Mouse (Mus musculus): ENCODE results near the gene Chil1.

Gene Chil1

DNA sequence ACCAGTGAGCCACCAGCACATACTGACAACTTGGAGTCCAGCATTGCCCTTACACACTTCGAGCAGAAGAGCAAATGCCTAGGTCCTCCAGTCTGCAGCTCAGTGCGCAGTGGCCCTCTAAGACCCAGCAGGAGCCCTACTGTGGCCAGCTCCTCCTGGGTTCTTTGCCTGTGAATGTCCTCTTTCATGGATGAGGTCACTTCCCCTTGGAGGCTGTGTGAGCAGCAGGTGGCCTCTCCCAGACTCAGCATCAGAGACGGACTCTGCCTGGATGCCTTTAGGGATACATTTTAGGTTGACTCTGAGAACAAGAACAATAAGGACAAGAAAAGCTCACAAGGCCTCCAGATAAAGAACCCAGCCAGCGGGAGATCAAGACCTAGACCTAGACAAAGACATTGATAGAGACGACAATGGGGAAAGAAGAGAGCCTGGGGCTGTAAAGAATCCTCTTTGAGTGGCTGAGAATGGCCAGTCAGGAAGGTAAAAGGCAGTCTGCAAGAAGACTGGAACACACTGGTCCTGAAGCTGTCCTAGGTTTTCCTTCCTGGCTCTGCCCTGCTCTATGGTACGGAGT lies 28.3 kb downstream of the Chil1 start:
- no peak for DNase-seq

DNA sequence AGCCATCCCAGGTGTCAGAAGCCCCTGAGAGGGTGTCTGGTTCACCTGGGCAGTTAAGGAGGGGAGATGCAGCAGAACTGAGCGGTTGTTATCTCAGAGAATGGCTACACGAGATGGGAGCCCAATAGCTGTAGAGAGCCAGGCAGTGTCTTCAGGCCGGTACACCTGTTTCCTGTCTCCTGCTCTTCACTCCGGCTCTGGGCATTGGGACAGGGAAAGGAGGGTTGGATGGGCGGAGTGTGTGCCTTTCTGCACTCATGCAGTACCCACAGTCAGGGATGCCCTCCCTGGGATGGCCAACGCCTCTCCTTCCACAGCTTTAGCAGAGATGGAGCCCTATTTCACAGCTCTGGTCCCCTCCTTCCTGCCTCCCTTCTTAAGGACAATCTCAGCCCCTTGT lies 29.1 kb downstream of the Chil1 start:
- no peak for DNase-seq

DNA sequence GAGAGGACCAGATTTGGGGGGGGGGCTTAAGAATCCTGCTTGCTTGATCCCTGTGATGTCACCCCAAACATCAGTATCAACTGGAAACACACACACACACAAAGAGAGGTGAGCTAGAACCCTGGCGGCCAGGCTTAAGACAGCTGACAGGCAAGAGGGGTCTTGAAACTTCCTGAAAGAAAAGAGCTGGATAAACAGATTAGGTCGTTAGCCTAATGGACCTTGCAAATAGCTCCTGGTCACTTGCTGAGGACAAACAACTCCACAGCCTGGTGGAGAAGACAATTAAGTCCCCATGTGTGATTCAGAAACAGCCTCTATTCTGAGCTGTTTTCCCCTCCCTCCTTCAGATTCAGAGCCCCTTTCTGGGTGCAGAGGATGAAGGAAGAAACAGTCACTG lies 29.7 kb downstream of the Chil1 start:
- DNase-seq: no peak

GRCm38 (mm10) chr1:134212351-134212750 lies 30.4 kb downstream of the Chil1 start:
- no peak for DNase-seq

- no peak for DNase-seq
These were observed 31.4 kb downstream of the Chil1 start for GRCm38 (mm10) chr1:134213405-134213804.

- DNase-seq: no peak
These were observed 33.1 kb downstream of the Chil1 start for GRCm38 (mm10) chr1:134215059-134215458.

- no peak for DNase-seq
These were observed 34.0 kb downstream of the Chil1 start for GRCm38 (mm10) chr1:134215751-134216628.

DNA sequence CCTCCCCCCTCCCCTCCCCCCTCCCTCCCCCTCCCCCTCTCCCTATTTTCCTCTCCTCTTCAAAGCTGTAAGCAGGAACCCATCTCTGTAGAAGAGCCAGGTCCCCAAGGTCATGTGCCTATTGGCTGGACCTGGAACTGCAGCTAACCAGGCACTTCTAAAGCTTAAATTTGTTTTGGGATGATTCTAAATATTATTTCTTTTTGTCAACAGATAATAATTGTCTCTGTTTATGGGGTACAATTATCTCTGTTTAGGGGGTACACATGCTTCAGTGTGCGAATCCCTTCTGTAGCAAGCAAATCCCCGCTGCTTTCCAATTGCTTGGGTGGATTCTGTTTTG lies 34.6 kb downstream of the Chil1 start:
- DNase-seq: no peak

DNA sequence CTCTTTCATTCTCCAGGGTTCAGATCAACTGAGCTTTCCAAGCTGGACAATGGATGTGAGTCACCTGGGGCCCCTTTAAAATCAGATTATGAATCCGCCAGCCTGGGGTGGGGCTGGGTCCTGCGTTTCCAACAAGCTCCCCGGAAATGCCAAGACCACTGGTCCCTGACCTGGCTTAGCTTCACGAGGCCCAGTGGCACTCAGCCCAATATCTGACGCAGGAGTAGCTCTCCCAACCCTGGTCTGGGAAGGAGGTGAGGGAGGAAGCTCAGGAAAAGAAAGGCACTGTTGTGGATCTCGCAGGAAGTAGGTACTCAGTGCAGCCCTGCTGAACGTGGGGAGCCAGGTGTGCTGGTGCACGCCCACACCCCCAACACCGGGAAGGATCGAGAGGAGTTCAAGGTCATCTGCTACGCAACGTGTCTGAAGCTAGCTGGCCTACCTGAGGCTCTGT lies 35.1 kb downstream of the Chil1 start:
- no peak for DNase-seq

DNA sequence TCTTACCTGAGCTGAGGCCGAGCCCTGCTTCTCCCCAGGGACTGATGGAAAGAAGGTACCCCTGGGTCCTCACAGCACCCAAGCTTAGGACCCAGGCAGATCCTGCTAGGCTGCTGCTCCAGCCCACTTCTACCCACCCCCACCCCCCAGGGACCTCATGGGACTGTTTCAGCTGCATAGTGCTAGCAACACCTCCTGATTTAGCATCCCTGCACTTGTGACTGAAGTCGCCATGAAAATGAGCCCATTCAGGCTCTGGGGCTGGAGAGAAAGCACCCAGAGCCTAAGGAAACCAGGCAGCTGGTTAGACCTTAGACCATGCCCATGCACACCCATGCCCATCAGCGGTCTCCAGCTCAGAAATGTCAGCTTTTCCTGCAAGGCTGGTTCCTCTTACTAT lies 36.0 kb downstream of the Chil1 start:
- no peak for DNase-seq

- DNase-seq: no peak
These were observed 37.6 kb downstream of the Chil1 start for GRCm38 (mm10) chr1:134219608-134220007.

DNA sequence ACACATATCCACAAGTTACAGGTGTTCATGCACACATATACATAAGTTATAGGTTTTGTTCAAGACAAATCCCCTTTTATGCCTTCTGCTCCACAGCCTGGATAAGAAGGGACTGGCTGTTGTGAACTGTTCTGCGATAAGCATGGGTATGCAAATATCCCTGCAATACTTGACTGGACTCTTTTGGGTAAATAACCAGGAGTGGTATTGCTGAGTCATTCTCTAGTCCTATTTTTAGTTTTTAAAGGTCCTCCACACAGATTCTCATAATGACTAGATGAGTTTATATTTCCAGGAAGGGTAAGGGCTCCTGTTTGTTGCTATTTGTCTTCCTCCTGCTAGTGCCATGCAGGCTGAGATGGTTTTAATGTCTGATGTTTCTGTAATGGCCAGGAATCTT lies 39.2 kb downstream of the Chil1 start:
- no peak for DNase-seq

- no peak for DNase-seq
These were observed 40.4 kb downstream of the Chil1 start for GRCm38 (mm10) chr1:134222122-134223055.

GRCm38 (mm10) chr1:134224649-134225227 lies 42.8 kb downstream of the Chil1 start:
- no peak for DNase-seq

GRCm38 (mm10) chr1:134225375-134225774 lies 43.4 kb downstream of the Chil1 start:
- DNase-seq: no peak

DNA sequence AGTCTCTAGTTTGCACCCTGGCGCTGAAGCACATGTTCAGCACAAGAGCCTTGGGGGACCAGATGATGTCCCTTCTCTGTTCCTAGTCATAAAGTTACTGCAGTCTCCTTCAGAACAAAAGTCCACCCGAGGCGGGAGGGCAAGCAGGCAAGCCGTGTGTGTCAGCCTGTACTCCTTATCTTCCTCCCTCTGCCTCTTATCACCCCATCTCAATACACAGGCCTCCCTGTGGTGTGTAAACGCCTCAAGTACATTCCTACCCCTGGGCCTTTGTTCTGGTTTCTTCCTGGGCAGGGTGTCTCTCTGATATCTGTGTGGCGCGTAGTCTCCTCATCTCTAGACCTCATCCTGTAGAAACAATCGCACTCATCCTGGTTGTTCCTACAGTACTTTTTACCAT lies 44.8 kb downstream of the Chil1 start:
- no peak for DNase-seq

GRCm38 (mm10) chr1:134229806-134230575 lies 48.0 kb downstream of the Chil1 start:
- no peak for DNase-seq

- no peak for DNase-seq
These were observed 48.8 kb downstream of the Chil1 start for GRCm38 (mm10) chr1:134230638-134231228.

DNA sequence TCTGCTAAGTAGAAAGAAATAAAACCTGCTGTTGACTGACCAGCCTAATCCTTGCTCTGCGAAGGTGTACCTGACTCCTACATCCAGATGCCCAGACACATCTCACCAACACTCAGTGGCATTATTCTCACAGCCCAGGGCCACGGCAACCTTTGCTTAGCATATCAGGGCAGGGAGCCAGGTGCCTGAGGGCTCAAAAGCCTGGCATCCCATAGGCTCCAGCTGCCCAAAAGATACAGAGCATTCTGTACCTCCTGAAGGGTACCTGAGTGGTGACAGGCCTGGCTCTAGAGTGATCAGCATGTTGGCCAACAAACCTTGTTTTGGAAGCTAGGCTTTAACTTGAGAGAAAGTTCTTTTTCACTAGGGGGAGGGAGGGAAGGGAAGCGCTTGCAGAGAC lies 49.3 kb downstream of the Chil1 start:
- DNase-seq: no peak

DNA sequence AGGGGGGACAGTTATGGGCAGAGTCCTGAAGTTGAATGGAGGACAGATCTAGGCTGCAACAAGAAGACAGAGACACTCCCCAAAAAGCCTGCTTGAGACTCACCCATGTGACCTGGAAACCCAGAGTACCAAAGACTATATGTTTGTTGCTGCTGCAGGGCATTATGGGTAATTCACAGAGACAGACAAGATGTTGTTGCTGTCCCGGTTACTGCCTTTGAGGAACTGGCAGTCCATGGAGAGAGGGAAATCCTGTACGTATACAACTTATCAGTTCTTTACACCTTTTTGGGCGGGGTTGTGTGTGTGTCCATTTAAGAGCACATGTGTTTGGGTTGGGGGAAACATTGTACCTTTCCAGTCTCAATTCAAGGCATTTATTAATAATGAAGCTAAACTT lies 49.7 kb downstream of the Chil1 start:
- DNase-seq: no peak

DNA sequence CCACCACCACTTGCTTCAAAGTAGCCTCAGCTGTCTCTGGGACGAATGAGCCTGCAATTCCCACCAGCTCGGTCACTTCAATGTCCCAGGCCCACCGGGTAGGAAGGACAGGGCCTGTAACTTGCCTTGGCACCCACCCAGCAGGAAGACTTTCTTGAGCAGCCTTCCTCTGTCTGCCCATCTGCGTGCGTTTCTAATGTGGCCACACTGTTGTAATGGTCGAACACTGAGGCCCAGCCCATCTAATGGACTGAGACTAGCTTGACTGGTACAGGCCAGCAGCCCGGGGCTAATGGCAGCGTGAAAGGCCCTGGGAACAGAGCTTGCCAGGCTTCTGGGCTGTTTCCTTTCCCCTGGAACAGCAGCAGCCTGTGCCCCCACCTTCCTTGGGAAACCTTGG lies 50.4 kb downstream of the Chil1 start:
- no peak for DNase-seq

Measured in thymus, postnatal 25 days (tissue).